Mouse (Mus musculus) stomach, postnatal 0 days (tissue): Measurements from ENCODE around the gene Cep135. TPM values are rescaled to one million over a fixed set of nuclear protein-coding genes. Genes with fewer than 3 reads are reported as not detected.

ENCODE experiments used
- ATAC-seq: fragments of 200-750 bp; cut with Nextera tagmentation; 2 replicates; pipeline ENCODE4 v1.8.0; 2017; ENCODE audit not compliant: low FRiP score, low TSS enrichment
- DNase-seq: peaks from one replicate; pipeline ENCODE4 v3.0.0-alpha.2; 2016; ENCODE audit warnings: low spot score
- H3K27ac ChIP-seq: fragments of 300-500 bp; sonication (generic); replicated peaks from 2 replicates; pipeline ENCODE4 v1.5.1; 2014; ENCODE audit warnings: mild to moderate bottlenecking, control low read depth
- H3K27me3 ChIP-seq: fragments of 300-500 bp; sonication (generic); 2 replicates; pipeline ENCODE4 v1.6.1; 2014; ENCODE audit warnings: low read length; ENCODE audit not compliant: control insufficient read depth, insufficient read depth
- H3K36me3 ChIP-seq: fragments of 300-500 bp; sonication (generic); 2 replicates; pipeline ENCODE4 v1.6.1; 2014; ENCODE audit warnings: low read length, mixed read lengths; ENCODE audit not compliant: control insufficient read depth, insufficient read depth
- H3K4me1 ChIP-seq: fragments of 300-500 bp; sonication (generic); replicated peaks from 2 replicates; pipeline ENCODE4 v1.6.1; 2014; ENCODE audit warnings: antibody characterized with exemption; ENCODE audit not compliant: control insufficient read depth, insufficient read depth
- H3K4me2 ChIP-seq: fragments of 300-500 bp; sonication (generic); replicated peaks from 2 replicates; pipeline ENCODE4 v1.6.1; 2014; ENCODE audit warnings: low read depth, mild to moderate bottlenecking, control low read depth, moderate library complexity
- H3K4me3 ChIP-seq: fragments of 300-500 bp; sonication (generic); 2 replicates; pipeline ENCODE4 v1.5.1; 2014; ENCODE audit warnings: low read depth, low read length, control low read depth
- H3K9ac ChIP-seq: fragments of 300-500 bp; sonication (generic); 2 replicates; pipeline ENCODE4 v1.6.1; 2014; ENCODE audit warnings: mild to moderate bottlenecking, low read length, control low read depth, mixed read lengths
- H3K9me3 ChIP-seq: fragments of 300-500 bp; sonication (generic); 2 replicates; pipeline ENCODE4 v1.6.1; 2016; ENCODE audit warnings: low read length; ENCODE audit not compliant: control insufficient read depth
- CTCF ChIP-seq: IDR thresholded peaks from 2 replicates; pipeline ENCODE4 v1.5.1; 2016; ENCODE audit warnings: antibody characterized with exemption, low read depth, mild to moderate bottlenecking, moderate library complexity
- EP300 ChIP-seq: optimal IDR thresholded peaks from 2 replicates; pipeline ENCODE3; 2016; ENCODE audit warnings: antibody characterized with exemption
- WGBS: fragments of 180-500 bp; shearing (Covaris S2); extraction: QIAGEN DNeasy Blood & Tissue Kit; methylation state at CpG from one replicate; pipeline ENCODE4 v1.1.7; 2014; 5-methylcytosine and 5-hydroxymethylcytosine counted together
- polyA plus RNA-seq: library from polyadenylated mRNA; unstranded; fragments of >200 nt; fragmentation: Nextera tagmentation; extraction: Ambion mirVana; gene quantifications from 2 replicates; pipeline ENCODE4 v1.2.1, GENCODE M21; 2015

The Cep135 gene
- polyA plus RNA-seq, 1 experiment from 2014 or later: 1.9 TPM

- Histone ChIP-seq H3K4me2 (no peak overlapping the region), H3K9me3 (no peaks in the 10 kb centered on the region), H3K36me3 (no peaks in the 10 kb centered on the region), H3K4me3 (no peak overlapping the region), H3K4me1 (no peaks in the 10 kb centered on the region), H3K27ac (no peak overlapping the region), H3K9ac (no peak overlapping the region), H3K27me3 (no peaks in the 10 kb centered on the region)
- ATAC-seq: no peak
- no peak for DNase-seq
- WGBS: 76% methylated on average over 8 of the region's 8 CpGs
- TF ChIP-seq CTCF: no peak
- TF ChIP-seq EP300: no peak
Measured at GRCm38 (mm10) chr5:76659958-76660635, 71.6 kb downstream of the Cep135 start.

- WGBS: 66% methylated on average over 4 of the region's 4 CpGs
- no peak overlapping the region for H3K27ac ChIP-seq
- no peak for ATAC-seq
Measured at GRCm38 (mm10) chr5:76661310-76661709, 72.8 kb downstream of the Cep135 start.

DNA sequence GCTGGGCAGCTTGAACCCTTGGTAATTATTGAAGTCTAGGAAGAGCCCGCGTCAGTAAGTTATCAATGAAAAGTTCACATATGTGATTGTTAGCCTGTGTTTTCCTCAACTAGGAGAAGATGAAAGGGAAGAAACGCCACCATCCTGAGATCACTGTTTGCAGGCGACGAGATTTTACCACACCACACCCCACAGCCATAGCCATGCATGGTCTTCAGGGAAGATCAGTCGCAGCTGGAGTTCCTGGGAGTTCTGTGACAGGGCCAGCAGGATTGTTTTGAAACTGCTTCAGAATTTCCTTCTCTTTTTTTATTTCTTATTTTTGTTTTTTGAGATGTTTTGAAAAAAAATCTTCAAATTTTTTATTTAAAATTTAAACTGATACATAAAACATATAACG, 76.4 kb downstream of the Cep135 start:
- Histone ChIP-seq H3K4me2 (no peak overlapping the region), H3K4me3 (no peak overlapping the region), H3K9ac (no peak overlapping the region), H3K9me3 (no peaks in the 10 kb centered on the region), H3K4me1 (no peaks in the 10 kb centered on the region), H3K27me3 (no peaks in the 10 kb centered on the region), H3K27ac (no peak overlapping the region), H3K36me3 (no peaks in the 10 kb centered on the region)
- DNase-seq: no peak
- ATAC-seq: no peak
- TF ChIP-seq EP300: no peak
- TF ChIP-seq CTCF: no peak
- WGBS: 74% methylated on average over 7 of the region's 7 CpGs

More at GRCm38 (mm10) chr5:76661310-76661709, 72.8 kb downstream of the Cep135 start:
- H3K27me3 ChIP-seq: no peaks in the 10 kb centered on the region
- TF ChIP-seq CTCF: no peak
- no peak for TF ChIP-seq EP300
- no peak overlapping the region for H3K4me2 ChIP-seq
- no peak for DNase-seq
- no peak overlapping the region for H3K9ac ChIP-seq
- no peaks in the 10 kb centered on the region for H3K9me3 ChIP-seq
- H3K4me1 ChIP-seq: no peaks in the 10 kb centered on the region
- H3K36me3 ChIP-seq: no peaks in the 10 kb centered on the region
- no peak overlapping the region for H3K4me3 ChIP-seq

GRCm38 (mm10) chr5:76665421-76665820, 76.9 kb downstream of the Cep135 start:
- TF ChIP-seq CTCF: no peak
- Histone ChIP-seq H3K9ac (no peak overlapping the region), H3K4me3 (no peak overlapping the region), H3K36me3 (no peaks in the 10 kb centered on the region), H3K4me2 (no peak overlapping the region), H3K27me3 (no peaks in the 10 kb centered on the region), H3K9me3 (no peaks in the 10 kb centered on the region), H3K4me1 (no peaks in the 10 kb centered on the region), H3K27ac (no peak overlapping the region)
- no peak for ATAC-seq
- 28% methylated on average over 7 of the region's 7 CpGs for WGBS
- DNase-seq: no peak

DNA sequence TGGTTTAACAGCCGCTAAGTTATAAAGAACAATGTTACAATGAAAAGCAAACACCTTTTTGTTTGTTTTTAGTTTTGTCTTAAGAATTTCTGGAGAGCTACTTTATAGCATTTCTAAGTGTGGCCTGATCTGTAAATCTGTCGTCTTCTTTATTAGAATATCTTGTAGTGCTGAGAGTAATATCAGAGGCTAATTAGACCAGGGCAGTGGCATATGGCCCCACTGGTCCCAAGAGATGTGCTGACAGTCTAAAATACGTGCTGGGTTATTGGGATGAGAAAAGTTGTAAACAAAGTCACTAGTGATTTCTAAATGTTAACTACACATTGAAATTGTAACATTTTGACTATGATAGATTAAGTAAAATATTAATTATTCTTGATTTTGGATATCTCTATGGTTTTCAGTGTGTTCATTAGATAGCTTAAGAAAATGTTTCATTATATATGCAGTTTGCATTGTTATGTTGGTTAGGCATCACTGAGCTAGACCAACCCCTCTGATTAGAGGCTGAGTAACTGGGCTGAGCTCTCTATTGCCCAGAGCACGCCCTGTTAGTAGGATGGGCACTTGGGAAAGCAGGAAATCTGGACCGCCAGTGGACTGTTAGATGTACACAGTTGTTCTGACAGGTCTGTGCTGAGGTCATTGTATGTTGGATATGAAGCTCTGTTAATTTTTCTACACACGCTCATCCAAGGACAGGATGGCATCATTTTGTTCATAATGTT, 77.7 kb downstream of the Cep135 start:
- 66% methylated on average over 6 of the region's 6 CpGs for WGBS
- TF ChIP-seq EP300 (no peak), CTCF (no peak)
- Histone ChIP-seq H3K9me3 (no peaks in the 10 kb centered on the region), H3K36me3 (no peaks in the 10 kb centered on the region), H3K4me1 (no peaks in the 10 kb centered on the region), H3K4me2 (no peak overlapping the region), H3K4me3 (no peak overlapping the region), H3K27ac (no peak overlapping the region), H3K9ac (no peak overlapping the region), H3K27me3 (no peaks in the 10 kb centered on the region)
- no peak for ATAC-seq
- no peak for DNase-seq

DNA sequence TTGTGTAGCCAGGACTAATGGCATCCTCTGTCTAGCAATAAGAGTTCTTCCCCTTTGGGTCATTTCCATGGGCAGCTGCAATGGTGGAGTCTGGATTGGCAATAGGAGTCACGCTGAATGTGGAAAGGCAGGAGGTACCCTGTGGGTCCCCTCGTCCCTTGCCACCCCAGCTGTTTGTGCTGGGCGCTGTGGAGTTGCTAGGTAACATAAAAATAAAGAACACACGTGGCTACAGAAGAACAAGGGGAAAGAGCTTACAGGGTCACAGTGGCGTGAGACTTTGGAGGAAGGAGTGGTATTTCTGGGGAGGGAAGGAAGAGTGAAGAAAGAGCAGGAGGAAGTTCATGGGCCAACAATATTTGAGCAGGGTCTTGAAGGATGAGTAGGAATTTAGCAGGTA, 79.6 kb downstream of the Cep135 start:
- H3K4me3 ChIP-seq: no peak overlapping the region
- H3K4me1 ChIP-seq: no peaks in the 10 kb centered on the region
- WGBS: 59% methylated on average over 5 of the region's 5 CpGs
- no peaks in the 10 kb centered on the region for H3K36me3 ChIP-seq
- DNase-seq (no peak), ATAC-seq (no peak)
- H3K4me2 ChIP-seq: no peak overlapping the region
- no peak overlapping the region for H3K27ac ChIP-seq
- H3K27me3 ChIP-seq: no peaks in the 10 kb centered on the region
- H3K9me3 ChIP-seq: no peaks in the 10 kb centered on the region
- TF ChIP-seq CTCF (no peak), EP300 (no peak)
- H3K9ac ChIP-seq: no peak overlapping the region
